Mouse (Mus musculus) intestine, embryonic 14.5 days (tissue): Measurements from ENCODE around the gene Iah1. TPM values are rescaled to one million over a fixed set of nuclear protein-coding genes. Genes with fewer than 3 reads are reported as not detected.

Experiments
- ATAC-seq: fragments of 200-750 bp; cut with Nextera tagmentation; replicated peaks from 2 replicates; pipeline ENCODE4 v1.8.0; 2017; ENCODE audit warnings: low read depth, moderate number of reproducible peaks, moderate TSS enrichment, moderate library complexity; ENCODE audit not compliant: low FRiP score, low TSS enrichment
- DNase-seq: peaks from one replicate; pipeline ENCODE4 v3.0.0-alpha.2; 2018; ENCODE audit warnings: low spot score
- H3K27ac ChIP-seq: fragments of 300-500 bp; sonication (generic); 2 replicates; pipeline ENCODE4 v1.5.1; 2014; ENCODE audit warnings: low read depth, mild to moderate bottlenecking, control low read depth
- H3K27me3 ChIP-seq: fragments of 300-500 bp; sonication (generic); replicated peaks from 2 replicates; pipeline ENCODE4 v1.6.1; 2014; ENCODE audit warnings: low read length, control low read depth; ENCODE audit not compliant: control insufficient read depth, insufficient read depth
- H3K36me3 ChIP-seq: fragments of 300-500 bp; sonication (generic); 2 replicates; pipeline ENCODE4 v1.6.1; 2014; ENCODE audit warnings: low read length, control low read depth; ENCODE audit not compliant: control insufficient read depth, insufficient read depth
- H3K4me1 ChIP-seq: fragments of 300-500 bp; sonication (generic); replicated peaks from 2 replicates; pipeline ENCODE4 v1.6.1; 2014; ENCODE audit warnings: low read length, control low read depth, mixed read lengths; ENCODE audit not compliant: control insufficient read depth, insufficient read depth
- H3K4me2 ChIP-seq: fragments of 300-500 bp; sonication (generic); 2 replicates; pipeline ENCODE4 v1.6.1; 2014; ENCODE audit warnings: low read length
- H3K4me3 ChIP-seq: fragments of 300-500 bp; sonication (generic); 2 replicates; pipeline ENCODE4 v1.5.1; 2014; ENCODE audit warnings: low read depth, low read length, control low read depth, mixed read lengths
- H3K9ac ChIP-seq: fragments of 300-500 bp; sonication (generic); 2 replicates; pipeline ENCODE4 v1.6.1; 2014; ENCODE audit warnings: mild to moderate bottlenecking, low read length
- H3K9me3 ChIP-seq: fragments of 300-500 bp; sonication (generic); 2 replicates; pipeline ENCODE4 v1.6.1; 2016; ENCODE audit warnings: low read length, control low read depth; ENCODE audit not compliant: control insufficient read depth
- WGBS: fragments of 180-500 bp; shearing (Covaris S2); extraction: QIAGEN DNeasy Blood & Tissue Kit; methylation state at CpG from one replicate; pipeline ENCODE4 v1.1.7; 2014; 5-methylcytosine and 5-hydroxymethylcytosine counted together
- polyA plus RNA-seq: library from polyadenylated mRNA; unstranded; fragments of >200 nt; fragmentation: Nextera tagmentation; extraction: Ambion mirVana; gene quantifications from 2 replicates; pipeline ENCODE4 v1.2.1, GENCODE M21; 2014

The Iah1 gene
- polyA plus RNA-seq, 1 experiment from 2014 or later: 51.7 TPM

- no peaks in the 10 kb centered on the region for H3K27me3 ChIP-seq
- H3K27ac ChIP-seq: peak overlapping the region; percentile 85
- peak overlapping the region; percentile 95 for H3K4me3 ChIP-seq
- H3K9ac ChIP-seq: peak overlapping the region; percentile 89
- H3K4me1 ChIP-seq: peaks cover 12% of the 10 kb centered on the region
- peak overlapping the region; percentile 82 for H3K4me2 ChIP-seq
- ATAC-seq: peak; percentile 49
- H3K9me3 ChIP-seq: no peaks in the 10 kb centered on the region
- H3K36me3 ChIP-seq: peaks cover 23% of the 10 kb centered on the region
- 33% methylated on average over 18 of the region's 18 CpGs for WGBS
- no peak for DNase-seq
Measured at GRCm38 (mm10) chr12:21286712-21287650, 29.2 kb upstream of the Iah1 start.

DNA sequence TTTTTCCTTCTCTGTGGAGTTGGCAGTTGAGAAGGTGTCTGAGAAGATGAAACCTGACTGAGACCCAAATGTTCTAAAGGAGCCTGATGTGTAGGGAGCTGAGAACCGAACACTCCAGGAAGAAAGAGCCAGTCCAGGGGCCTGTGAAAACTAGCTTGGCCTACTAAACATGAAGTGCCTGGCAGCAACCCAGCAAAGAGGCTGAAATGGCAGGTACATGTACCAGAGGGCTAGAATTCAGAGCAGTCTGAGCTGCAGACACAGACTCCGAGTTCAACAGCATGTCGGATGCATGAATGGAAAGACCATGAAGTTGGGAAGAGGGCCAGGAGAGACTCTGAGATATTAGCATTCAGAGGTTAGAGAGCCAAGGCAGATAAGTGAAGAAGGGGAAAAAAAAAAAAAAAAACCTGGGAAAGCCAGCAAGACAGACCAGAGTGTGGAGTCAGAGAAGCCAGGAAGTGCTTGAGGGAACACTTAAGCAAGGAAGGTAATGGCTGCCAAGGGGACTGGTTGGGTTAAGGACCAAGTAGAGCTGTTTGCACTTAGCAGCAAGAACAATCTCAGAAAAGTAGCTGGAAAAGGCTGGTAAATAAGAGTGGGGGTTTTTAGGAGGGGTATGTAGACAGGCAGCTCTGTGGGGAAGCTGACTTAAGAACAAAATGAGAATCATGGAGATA is 27.3 kb upstream of the Iah1 start:
- DNase-seq (no peak), ATAC-seq (no peak)
- Histone ChIP-seq H3K36me3 (peaks cover 42% of the 10 kb centered on the region), H3K4me2 (no peak overlapping the region), H3K9me3 (no peaks in the 10 kb centered on the region), H3K9ac (no peak overlapping the region), H3K27ac (no peak overlapping the region), H3K4me3 (no peak overlapping the region), H3K27me3 (no peaks in the 10 kb centered on the region), H3K4me1 (peaks cover 12% of the 10 kb centered on the region)
- WGBS: 89% methylated on average over 3 of the region's 3 CpGs

DNA sequence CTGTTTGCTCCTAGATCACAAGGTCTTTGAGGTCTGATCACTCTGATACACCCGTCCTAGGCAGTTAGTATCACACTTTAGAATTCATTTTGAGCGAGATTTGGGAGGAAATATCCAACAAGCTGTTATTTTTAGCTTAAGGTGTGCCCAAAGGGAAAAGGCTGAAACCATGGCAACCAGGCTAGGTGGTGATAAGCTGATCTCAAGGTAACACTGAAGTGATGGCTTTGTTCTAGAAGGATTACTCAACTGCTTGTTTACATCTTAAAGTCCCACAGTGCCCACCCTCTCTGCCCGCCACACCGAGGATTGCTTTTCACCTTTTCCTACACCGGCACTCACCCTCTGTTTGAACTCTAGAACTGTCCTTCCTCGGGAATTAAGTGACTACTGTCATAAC is 26.5 kb upstream of the Iah1 start:
- H3K9me3 ChIP-seq: no peaks in the 10 kb centered on the region
- peaks cover 49% of the 10 kb centered on the region for H3K36me3 ChIP-seq
- H3K4me3 ChIP-seq: no peak overlapping the region
- no peak overlapping the region for H3K4me2 ChIP-seq
- no peak for ATAC-seq
- DNase-seq: no peak
- H3K4me1 ChIP-seq: peaks cover 12% of the 10 kb centered on the region
- no peak overlapping the region for H3K9ac ChIP-seq
- H3K27me3 ChIP-seq: no peaks in the 10 kb centered on the region
- no peak overlapping the region for H3K27ac ChIP-seq
- 64% methylated on average over 6 of the region's 6 CpGs for WGBS

GRCm38 (mm10) chr12:21298856-21299255 is 17.3 kb upstream of the Iah1 start:
- H3K9me3 ChIP-seq: no peaks in the 10 kb centered on the region
- 97% methylated on average over 11 of the region's 11 CpGs for WGBS
- no peak overlapping the region for H3K4me3 ChIP-seq
- H3K4me2 ChIP-seq: no peak overlapping the region
- no peaks in the 10 kb centered on the region for H3K27me3 ChIP-seq
- DNase-seq (no peak), ATAC-seq (no peak)
- no peak overlapping the region for H3K27ac ChIP-seq
- no peaks in the 10 kb centered on the region for H3K4me1 ChIP-seq
- H3K9ac ChIP-seq: no peak overlapping the region
- peaks cover 94% of the 10 kb centered on the region for H3K36me3 ChIP-seq

DNA sequence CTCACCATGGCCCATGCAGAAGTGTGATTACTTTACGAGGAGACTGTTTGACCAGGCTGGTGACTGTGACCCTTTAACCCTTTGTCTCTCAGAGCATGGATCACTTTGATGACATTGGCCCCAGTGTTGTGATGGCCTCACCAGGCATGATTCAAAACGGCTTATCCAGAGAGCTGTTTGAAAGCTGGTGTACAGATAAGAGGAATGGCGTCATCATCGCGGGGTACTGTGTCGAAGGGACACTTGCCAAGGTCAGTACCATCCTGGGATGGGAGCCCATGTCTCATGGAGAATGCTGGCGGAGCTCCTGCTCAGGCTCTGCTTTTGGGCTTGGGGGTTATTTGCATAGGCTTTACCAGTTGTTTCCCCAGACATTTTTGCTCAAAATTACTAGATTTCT is 14.9 kb upstream of the Iah1 start:
- Histone ChIP-seq H3K4me2 (no peak overlapping the region), H3K9ac (no peak overlapping the region), H3K4me1 (no peaks in the 10 kb centered on the region), H3K27me3 (no peaks in the 10 kb centered on the region), H3K9me3 (no peaks in the 10 kb centered on the region), H3K4me3 (no peak overlapping the region), H3K27ac (no peak overlapping the region), H3K36me3 (peaks cover 93% of the 10 kb centered on the region)
- 78% methylated on average over 7 of the region's 7 CpGs for WGBS
- DNase-seq (no peak), ATAC-seq (no peak)

DNA sequence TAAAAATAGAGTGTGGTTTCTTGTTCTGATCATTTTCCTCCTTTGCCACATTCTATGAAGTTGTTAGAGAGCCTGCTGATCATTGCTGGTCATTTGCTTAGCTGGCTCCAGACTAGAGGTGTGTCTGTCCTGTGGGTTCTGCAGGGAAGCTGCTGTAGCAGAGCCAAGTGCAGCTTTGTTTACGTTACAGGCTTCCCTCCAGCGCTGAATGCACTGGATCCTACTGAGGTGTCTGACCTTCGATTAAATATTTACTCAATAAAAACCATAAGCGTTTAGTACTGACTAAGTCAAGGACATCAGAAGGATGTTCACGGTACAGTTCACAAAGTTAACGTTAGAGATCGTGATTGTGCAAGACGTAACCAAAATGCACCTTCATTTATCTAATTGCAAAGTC is 14.3 kb upstream of the Iah1 start:
- Histone ChIP-seq H3K4me3 (no peak overlapping the region), H3K4me2 (no peak overlapping the region), H3K9ac (no peak overlapping the region), H3K4me1 (no peaks in the 10 kb centered on the region), H3K27ac (no peak overlapping the region), H3K36me3 (peaks cover 93% of the 10 kb centered on the region), H3K9me3 (no peaks in the 10 kb centered on the region), H3K27me3 (no peaks in the 10 kb centered on the region)
- DNase-seq (no peak), ATAC-seq (no peak)
- 36% methylated on average over 8 of the region's 8 CpGs for WGBS

DNA sequence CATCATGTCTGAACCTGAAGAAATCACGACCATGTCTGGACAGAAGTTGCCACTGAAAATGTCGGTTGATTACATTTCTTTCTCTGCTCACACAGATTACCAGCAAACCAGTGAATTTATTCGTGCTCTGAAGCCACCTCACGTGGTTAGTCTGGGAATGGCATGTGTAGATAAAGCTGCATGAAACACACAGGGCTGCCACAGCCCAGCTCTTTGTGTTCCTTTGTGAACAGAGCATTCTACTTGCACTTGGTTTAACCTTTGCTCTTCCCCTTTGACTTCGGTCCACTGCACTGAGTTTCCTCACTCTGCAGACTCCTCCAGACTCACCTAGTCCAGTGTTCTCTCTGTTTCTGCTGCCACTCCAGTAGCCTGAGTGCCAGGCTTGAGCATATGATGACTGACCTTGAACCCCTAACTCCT is 13.8 kb upstream of the Iah1 start:
- H3K27ac ChIP-seq: no peak overlapping the region
- no peak overlapping the region for H3K9ac ChIP-seq
- ATAC-seq (no peak), DNase-seq (no peak)
- no peak overlapping the region for H3K4me3 ChIP-seq
- no peak overlapping the region for H3K4me2 ChIP-seq
- H3K36me3 ChIP-seq: peaks cover 93% of the 10 kb centered on the region
- no peaks in the 10 kb centered on the region for H3K27me3 ChIP-seq
- H3K4me1 ChIP-seq: no peaks in the 10 kb centered on the region
- no peaks in the 10 kb centered on the region for H3K9me3 ChIP-seq
- 41% methylated on average over 5 of the region's 5 CpGs for WGBS

GRCm38 (mm10) chr12:21305741-21306140 is 10.4 kb upstream of the Iah1 start:
- ATAC-seq (no peak), DNase-seq (no peak)
- H3K4me3 ChIP-seq: no peak overlapping the region
- no peaks in the 10 kb centered on the region for H3K9me3 ChIP-seq
- WGBS: 93% methylated on average over 4 of the region's 4 CpGs
- H3K27ac ChIP-seq: no peak overlapping the region
- H3K4me1 ChIP-seq: no peaks in the 10 kb centered on the region
- peaks cover 97% of the 10 kb centered on the region for H3K36me3 ChIP-seq
- H3K9ac ChIP-seq: no peak overlapping the region
- H3K4me2 ChIP-seq: no peak overlapping the region
- no peaks in the 10 kb centered on the region for H3K27me3 ChIP-seq
